Mouse (Mus musculus) frontal cortex, postnatal 25 days (tissue): ENCODE measurements around the gene Cck.
A peak's percentile ranks its signal among the peaks of the same experiment; 100 is the strongest.
"Not testable (repeated sequence)": the region's sequence is repeated elsewhere in the genome, so short reads cannot be mapped to it uniquely, and the experiment has no call there.

ENCODE experiments used
- DNase-seq, 2 experiments: peaks; one replicate each; pipeline ENCODE4 v3.0.0; 2022; ENCODE audit warnings: low spot score in 2 of 2

Cck gene

GRCm38 (mm10) chr9:121459950-121460349, 35.5 kb downstream of the Cck start:
- no peak for DNase-seq

DNA sequence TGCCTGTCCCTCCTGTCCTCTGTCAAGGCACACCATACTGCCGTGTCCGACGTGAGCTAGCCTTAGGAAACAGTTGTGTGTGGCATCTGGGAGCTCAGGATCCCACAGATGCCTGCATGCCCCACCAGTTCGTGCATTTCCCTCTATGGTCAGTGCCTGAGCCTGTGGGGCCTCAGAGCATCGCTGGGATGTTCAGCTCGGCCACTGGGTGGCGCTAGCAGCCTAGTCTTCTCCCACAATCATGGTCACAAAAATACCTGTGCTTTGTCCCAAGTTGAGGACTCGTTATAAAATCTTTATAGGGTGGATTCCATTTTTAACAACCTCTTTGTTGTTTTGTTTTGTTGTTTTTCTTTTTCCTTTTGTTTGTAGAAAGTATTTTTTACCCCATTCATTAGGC, 37.0 kb downstream of the Cck start:
- peak in 1 of 2 experiments; percentile 31 for DNase-seq

GRCm38 (mm10) chr9:121456739-121457515, 38.6 kb downstream of the Cck start:
- no peak for DNase-seq

DNA sequence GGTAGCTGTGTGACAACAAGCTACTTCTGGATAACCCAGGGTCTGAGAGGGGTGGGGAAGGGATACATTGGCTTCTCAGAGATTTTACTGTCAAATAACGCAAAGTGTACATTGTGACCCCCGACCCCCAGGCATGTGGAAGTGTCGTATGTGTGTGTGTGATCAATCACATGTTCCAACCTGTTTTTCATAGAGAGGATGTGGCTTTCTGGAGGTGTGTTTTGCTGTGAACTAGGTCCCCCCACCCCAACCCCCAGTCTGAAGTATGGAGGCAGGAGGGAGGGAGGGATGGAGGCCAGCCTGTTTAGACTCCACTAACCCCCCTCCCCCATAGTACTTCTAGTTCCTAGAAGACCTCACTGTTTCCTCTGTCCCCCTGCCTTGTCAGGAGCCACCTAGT, 40.6 kb downstream of the Cck start:
- DNase-seq = no peak

DNA sequence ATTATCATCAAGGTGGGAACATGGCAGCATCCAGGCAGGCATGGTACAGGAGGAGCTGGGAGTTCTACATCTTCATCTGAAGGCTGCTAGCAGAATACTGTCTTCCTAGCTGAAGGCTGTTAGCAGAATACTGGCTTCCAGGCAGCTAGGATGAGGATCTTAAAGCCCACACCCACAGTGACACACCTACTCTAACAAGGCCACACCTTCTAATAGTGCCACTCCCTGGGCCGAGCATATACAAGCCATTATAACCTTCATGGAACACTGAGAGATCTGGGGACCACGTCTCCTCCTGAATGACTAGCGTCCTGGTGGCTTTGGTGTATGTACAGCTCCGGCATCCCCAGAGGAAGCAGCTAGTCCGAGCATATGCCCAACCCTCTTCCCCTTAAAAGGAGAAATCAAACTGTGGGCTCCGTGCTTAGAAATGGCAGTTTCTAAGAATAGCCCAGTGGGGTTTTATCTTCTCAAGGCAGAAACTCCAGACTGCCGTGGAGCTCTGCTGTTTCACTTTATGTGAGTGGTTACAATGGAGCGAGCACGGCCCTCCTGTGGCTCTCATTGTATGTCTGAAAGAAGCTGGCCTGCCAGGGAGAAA, 43.1 kb downstream of the Cck start:
- not testable (repeated sequence) for DNase-seq

DNA sequence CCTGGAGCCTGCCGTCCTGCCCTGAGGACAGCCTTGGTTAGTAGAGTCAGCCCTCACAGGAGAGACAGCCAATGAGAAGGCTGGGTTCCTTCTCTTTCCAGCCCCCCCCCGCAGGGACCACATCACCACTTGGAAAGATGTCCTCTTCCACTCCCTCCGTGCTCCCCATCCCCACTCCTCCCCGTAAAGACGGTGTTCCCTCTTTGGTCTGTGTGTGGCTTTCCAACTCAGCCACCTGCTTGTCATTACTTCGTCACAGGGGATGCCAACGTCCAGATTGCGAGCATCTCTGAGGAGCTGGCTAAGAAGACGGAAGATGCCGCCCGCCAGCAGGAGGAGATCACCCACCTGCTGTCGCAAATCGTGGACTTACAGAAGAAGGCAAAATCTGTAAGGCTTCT, 49.1 kb downstream of the Cck start:
- no peak for DNase-seq

DNA sequence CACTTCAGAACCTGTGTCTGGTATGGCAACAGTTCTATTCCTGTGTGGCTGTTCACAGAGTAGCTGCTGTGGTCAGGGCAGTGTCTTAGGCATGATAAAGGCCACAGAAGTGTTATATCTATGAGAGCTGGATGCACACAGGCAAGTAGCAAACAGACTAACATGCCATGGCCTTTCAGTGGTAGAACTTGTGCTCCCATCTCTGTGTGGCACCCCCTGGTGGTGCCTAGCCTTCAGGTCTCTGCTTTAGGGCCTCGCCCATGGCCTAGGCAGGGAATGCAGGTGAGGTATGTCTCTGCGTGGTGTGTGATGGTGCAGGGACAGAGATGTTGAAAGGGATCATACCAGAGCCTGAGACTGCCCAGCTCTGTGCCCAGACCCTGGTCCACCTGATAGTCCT, 50.1 kb downstream of the Cck start:
- no peak for DNase-seq

GRCm38 (mm10) chr9:121444367-121444707, 51.2 kb downstream of the Cck start:
- no peak for DNase-seq

DNA sequence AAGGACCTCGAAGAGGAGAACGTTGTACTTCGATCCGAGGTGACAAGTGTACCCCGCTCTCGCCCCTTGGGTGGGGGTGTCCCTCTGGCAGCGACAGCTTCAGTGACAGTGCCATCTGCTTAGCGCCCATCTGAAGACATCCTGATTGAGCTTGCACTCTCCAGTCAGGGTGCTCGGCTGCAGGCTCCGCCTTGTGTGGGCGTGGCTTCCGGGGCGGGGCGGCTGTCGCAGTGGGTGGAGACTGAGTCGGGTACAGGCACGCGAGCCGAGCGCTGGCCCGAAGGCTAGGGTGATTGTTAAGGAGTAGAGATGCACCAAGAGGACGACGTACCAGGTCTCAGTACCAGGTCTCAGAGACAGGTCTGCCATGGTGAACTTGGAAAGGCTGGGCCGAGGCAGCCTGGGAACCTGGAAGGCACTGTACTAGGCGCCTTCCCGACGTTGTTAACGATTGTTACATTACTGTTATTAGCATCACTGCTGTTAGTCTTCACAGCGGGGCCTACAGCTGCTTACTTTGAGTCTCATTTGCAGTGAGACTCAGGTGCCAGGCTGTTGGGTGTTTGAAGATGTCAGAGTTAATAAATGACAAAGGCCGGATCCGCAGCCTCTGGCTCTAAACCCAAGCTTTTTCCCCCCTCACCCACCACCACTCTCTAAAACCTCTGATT, 51.7 kb downstream of the Cck start:
- no peak for DNase-seq

- no peak for DNase-seq
Observed at GRCm38 (mm10) chr9:121442145-121442544, 53.3 kb downstream of the Cck start.
